Mouse (Mus musculus): ENCODE measurements at regions not wholly inside any gene's neighbourhood (a gene's known extent, or its start where the extent isn't known, plus 50 kb on each side); places are given as distances from the start of the nearest gene placed in this dataset.

DNA sequence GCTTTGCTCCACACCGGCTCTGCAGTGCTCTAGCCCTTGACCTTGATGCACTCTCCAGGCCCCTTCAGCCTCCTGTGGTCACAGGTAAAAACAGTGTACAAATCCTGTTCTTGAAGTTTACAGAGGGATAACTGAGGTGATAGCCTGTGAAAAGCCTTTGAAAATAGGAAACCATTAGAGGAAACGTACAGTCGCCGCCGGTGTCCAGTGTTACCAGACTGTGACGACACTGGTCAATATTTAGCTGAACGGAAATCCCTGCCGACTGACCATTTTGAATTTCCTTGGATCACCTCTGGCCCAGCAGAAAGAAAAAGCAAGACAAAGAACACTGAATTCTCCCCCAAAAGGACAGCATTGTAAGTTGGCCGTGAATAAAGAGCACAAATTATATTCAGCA is 282.6 kb upstream of the Ppargc1a start:
- 88% methylated on average over 9 of the region's 9 CpGs for WGBS
- Histone ChIP-seq H3K4me1 (0 out of 2 replicates have a peak, but pooled peaks cover 3% of the 10 kb centered on the region), H3K27me3 (replicated peaks) (no peaks in the 10 kb centered on the region), H3K4me2 (no peak overlapping the region), H3K9me3 (no peaks in the 10 kb centered on the region), H3K27ac (no peak overlapping the region), H3K36me3 (replicated peaks) (no peaks in the 10 kb centered on the region), H3K9ac (no peak overlapping the region), H3K4me3 (no peak overlapping the region)
- no peak for ATAC-seq (replicated peaks)

DNA sequence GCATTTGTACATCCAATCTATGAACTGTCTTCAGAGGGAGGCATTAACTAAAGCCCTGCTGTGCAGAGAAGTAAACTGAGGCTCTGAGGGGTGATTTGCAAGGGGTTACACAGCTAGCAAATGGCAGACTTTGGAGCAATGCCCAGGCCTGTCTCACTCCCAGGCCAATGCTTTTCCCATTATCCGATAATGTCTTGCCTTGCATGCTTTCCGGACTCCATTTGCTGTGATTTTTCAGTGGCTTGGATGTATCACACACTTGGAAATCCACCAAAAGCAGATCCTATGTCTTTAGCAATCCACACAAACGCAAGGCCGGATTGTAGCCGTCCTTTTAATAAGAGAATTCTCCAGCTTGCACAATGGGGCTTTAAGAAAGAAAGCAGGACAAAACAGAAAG is 281.7 kb upstream of the Ppargc1a start:
- WGBS, result 79% methylated on average over 5 of the region's 5 CpGs

DNA sequence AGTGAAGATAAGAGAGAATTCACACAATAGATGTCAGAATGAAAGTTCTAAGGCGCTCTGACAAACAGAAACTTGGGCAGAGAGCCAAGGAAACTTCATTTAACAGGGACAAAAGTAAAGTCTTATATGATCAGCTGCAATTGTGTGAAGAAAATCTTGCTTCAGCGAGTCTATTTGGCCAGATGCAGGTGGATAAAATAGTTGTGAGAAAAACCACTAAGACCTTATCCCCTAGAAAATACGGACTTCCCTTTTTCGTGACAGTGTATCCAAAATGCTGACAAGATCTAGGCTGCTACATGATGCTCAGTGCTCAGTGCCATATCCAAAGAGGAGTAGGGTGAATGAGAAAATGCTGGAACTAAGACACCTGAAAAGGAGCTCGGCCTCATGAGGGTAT is 274.7 kb upstream of the Ppargc1a start:
- ATAC-seq (replicated peaks), result no peak
- no peak overlapping the region for H3K9ac ChIP-seq
- 78% methylated on average over 5 of the region's 5 CpGs for WGBS
- H3K4me1 ChIP-seq, result no peaks in the 10 kb centered on the region
- H3K4me3 ChIP-seq, result no peak overlapping the region
- H3K36me3 ChIP-seq (replicated peaks), result no peaks in the 10 kb centered on the region
- H3K27me3 ChIP-seq (replicated peaks), result no peaks in the 10 kb centered on the region
- no peaks in the 10 kb centered on the region for H3K9me3 ChIP-seq
- H3K4me2 ChIP-seq, result no peak overlapping the region
- H3K27ac ChIP-seq, result no peak overlapping the region

More for the DNA sequence above, 281.7 kb upstream of the Ppargc1a start:
- Histone ChIP-seq H3K27me3 (replicated peaks) (no peaks in the 10 kb centered on the region), H3K9me3 (no peaks in the 10 kb centered on the region), H3K9ac (no peak overlapping the region), H3K4me1 (0 out of 2 replicates have a peak, but pooled peaks cover 3% of the 10 kb centered on the region), H3K4me2 (no peak overlapping the region), H3K4me3 (no peak overlapping the region), H3K27ac (no peak overlapping the region), H3K36me3 (replicated peaks) (no peaks in the 10 kb centered on the region)
- no peak for ATAC-seq (replicated peaks)

DNA sequence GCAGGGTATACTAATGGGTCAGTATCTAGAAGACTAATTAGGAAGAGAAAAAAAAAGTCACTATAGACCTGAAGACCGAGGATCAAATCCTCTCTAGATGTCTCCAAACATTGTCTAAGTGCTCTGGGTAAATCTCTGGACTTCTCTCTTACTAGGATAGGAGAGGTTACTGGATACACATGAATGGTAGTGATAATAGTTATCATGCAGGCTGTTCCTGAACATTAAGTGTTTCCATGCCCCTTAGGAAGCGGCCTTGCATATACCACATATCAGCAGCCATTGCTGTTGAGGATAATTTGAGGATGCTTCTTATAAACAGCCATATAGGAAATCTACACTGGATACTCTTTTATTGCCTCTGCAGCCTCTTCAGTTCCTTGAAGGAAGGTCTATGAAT is 274.2 kb upstream of the Ppargc1a start:
- no peaks in the 10 kb centered on the region for H3K36me3 ChIP-seq (replicated peaks)
- H3K4me3 ChIP-seq, result no peak overlapping the region
- 90% methylated on average over 2 of the region's 2 CpGs for WGBS
- no peak overlapping the region for H3K4me2 ChIP-seq
- H3K9me3 ChIP-seq, result no peaks in the 10 kb centered on the region
- H3K27me3 ChIP-seq (replicated peaks), result no peaks in the 10 kb centered on the region
- H3K9ac ChIP-seq, result no peak overlapping the region
- no peaks in the 10 kb centered on the region for H3K4me1 ChIP-seq
- ATAC-seq (replicated peaks), result no peak
- H3K27ac ChIP-seq, result no peak overlapping the region

DNA sequence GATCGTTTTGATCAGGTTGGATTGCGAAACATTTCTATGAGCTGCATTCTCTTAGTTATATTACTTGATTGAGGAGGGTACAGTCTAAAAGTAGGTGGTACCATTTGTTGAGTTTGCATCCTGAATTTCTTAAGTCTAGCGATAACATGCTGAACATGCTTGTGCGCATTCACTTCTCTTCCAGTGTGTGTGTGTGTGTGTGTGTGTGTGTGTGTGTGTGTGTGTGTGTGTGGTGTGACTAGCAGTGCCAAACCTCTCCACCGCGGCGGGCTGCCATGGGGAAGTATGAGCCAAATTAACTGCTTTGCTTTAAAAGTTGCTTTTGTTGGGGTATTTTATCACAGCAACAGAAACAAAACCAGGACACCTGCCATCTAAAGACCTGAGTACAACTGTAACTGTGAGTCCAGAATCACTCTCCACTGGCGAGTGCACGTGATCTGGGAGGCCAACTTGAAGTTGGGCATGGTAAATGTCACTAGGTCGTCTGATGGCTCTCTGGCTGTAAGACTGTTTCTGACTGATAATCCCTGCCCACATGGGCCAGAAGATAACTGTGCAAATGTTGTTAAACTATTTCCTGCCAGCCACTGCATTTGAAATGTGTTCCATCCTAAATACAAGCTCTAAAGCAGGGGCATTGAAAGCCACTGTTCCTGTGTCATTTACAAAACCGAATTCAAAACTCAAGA is 273.3 kb upstream of the Ppargc1a start:
- Histone ChIP-seq H3K27ac (no peak overlapping the region), H3K27me3 (replicated peaks) (no peaks in the 10 kb centered on the region), H3K9me3 (no peaks in the 10 kb centered on the region), H3K4me3 (no peak overlapping the region), H3K4me2 (no peak overlapping the region), H3K9ac (no peak overlapping the region), H3K36me3 (replicated peaks) (no peaks in the 10 kb centered on the region), H3K4me1 (no peaks in the 10 kb centered on the region)
- no peak for ATAC-seq (replicated peaks)
- 87% methylated on average over 11 of the region's 11 CpGs for WGBS

DNA sequence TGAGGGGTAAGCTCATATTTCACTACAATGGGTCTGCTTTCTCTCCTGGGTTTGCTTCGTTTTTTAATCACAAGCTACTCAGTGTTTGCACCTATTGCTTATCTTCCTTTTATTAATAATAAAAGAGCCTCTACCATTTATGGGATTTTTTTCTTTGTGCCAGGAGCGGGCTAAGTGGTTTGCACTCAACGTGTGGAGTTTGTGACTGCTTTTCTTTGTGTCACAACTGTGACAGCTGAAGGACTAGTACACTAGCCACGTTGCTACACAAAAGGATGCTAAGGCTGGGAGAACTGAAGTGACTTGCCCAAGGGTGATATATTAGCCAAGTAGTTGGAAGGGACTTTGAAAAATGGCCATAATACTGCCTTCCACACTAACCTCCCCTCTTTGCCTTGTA is 271.8 kb upstream of the Ppargc1a start:
- Histone ChIP-seq H3K36me3 (replicated peaks) (no peaks in the 10 kb centered on the region), H3K27me3 (replicated peaks) (no peaks in the 10 kb centered on the region), H3K27ac (no peak overlapping the region), H3K4me1 (no peaks in the 10 kb centered on the region), H3K4me3 (no peak overlapping the region), H3K4me2 (no peak overlapping the region), H3K9me3 (no peaks in the 10 kb centered on the region), H3K9ac (no peak overlapping the region)
- WGBS, result 69% methylated on average over 4 of the region's 4 CpGs
- ATAC-seq (replicated peaks), result no peak

DNA sequence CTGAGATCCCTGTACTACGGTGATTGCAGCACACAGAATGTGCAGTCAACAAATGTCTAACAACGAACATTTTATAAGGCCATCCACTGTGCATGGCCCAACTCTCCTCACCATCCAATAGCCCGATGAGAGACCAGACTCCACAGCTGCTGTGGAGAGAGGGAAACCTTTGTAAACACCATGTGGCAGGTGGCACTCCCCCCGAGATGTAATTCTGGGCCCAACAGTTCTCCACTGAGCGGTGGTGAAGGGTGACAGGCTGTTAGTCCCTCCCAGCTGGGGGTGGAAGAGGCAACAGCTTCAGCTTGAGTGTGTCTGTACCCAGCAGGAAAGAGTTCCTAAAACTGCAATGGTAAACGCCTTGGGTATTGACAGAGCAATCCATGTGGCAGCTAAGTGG is 263.0 kb upstream of the Ppargc1a start:
- H3K27ac ChIP-seq, result no peak overlapping the region
- no peak overlapping the region for H3K4me3 ChIP-seq
- WGBS, result 77% methylated on average over 6 of the region's 6 CpGs
- no peak for ATAC-seq (replicated peaks)
- no peak overlapping the region for H3K9ac ChIP-seq
- no peaks in the 10 kb centered on the region for H3K36me3 ChIP-seq (replicated peaks)
- H3K4me2 ChIP-seq, result no peak overlapping the region
- H3K9me3 ChIP-seq, result no peaks in the 10 kb centered on the region
- H3K27me3 ChIP-seq (replicated peaks), result no peaks in the 10 kb centered on the region
- H3K4me1 ChIP-seq, result no peaks in the 10 kb centered on the region

DNA sequence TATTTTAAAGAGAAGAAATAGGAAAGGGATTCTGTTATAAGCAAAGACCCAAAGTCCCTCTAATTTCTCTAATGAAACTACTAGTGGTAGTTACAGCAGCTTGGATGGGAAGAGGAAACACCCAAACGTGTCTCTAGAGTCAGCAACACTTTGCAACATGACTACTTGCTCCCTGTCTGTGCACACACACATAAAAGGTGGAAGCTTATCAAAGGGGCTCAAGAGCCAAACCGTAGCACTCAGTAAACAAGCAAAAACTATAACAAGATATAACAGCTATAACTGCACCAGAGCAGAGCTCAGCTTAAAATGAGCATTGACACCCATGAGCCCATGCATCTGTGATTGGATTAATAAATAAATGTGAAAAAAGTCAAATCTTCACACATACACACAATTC is 262.5 kb upstream of the Ppargc1a start:
- no peak overlapping the region for H3K9ac ChIP-seq
- no peak overlapping the region for H3K4me2 ChIP-seq
- no peaks in the 10 kb centered on the region for H3K9me3 ChIP-seq
- no peak for ATAC-seq (replicated peaks)
- H3K27ac ChIP-seq, result no peak overlapping the region
- H3K4me3 ChIP-seq, result no peak overlapping the region
- no peaks in the 10 kb centered on the region for H3K27me3 ChIP-seq (replicated peaks)
- WGBS, result 68% methylated on average over 2 of the region's 2 CpGs
- H3K4me1 ChIP-seq, result no peaks in the 10 kb centered on the region
- no peaks in the 10 kb centered on the region for H3K36me3 ChIP-seq (replicated peaks)

DNA sequence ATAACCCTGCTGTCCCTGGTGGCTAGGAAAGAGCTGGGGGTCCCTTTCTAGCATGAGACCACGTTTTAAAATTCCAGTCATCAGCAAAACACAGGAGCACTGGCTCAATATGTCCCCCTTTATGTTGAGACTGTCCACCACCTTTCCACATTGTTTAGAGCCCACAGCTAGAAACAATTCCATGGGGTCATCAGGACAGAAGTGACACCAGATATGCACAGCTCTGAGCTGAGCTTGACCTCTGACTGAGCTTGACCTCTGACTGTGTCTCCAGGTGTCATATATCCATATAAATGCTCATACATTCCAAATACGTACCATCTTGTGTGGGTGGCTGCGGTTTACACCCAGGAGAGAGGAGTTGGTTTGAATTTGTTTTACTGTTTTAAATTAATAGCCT is 262.1 kb upstream of the Ppargc1a start:
- no peaks in the 10 kb centered on the region for H3K36me3 ChIP-seq (replicated peaks)
- no peak overlapping the region for H3K9ac ChIP-seq
- 81% methylated on average over 3 of the region's 3 CpGs for whole genome bisulfite sequencing
- no peaks in the 10 kb centered on the region for H3K4me1 ChIP-seq
- H3K9me3 ChIP-seq, result no peaks in the 10 kb centered on the region
- no peak overlapping the region for H3K4me2 ChIP-seq
- no peaks in the 10 kb centered on the region for H3K27me3 ChIP-seq (replicated peaks)
- no peak for ATAC-seq (replicated peaks)
- H3K27ac ChIP-seq, result no peak overlapping the region
- no peak overlapping the region for H3K4me3 ChIP-seq

DNA sequence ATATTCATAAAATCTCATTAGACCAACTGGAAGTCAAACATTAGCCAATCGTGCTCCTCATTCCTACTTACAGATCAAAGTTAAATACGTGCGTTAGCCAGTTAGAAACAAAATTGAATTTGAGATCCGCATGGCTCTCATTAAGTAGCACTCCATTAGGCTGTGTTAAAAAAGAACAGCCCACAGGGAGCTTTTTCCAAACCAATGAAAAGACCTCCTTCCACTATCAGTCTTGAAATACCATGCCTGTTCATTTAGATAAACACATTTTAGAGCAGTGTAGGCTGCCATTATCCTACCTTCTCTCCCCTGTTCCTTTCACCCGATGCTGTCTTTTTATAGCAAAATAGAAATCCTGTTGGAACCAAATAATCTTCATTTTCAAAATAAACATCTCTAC is 261.5 kb upstream of the Ppargc1a start:
- 0 out of 2 replicates have a peak, but pooled peaks have one; percentile 37 for ATAC-seq (replicated peaks)
- H3K9ac ChIP-seq, result no peak overlapping the region
- H3K36me3 ChIP-seq (replicated peaks), result no peaks in the 10 kb centered on the region
- no peaks in the 10 kb centered on the region for H3K4me1 ChIP-seq
- no peaks in the 10 kb centered on the region for H3K9me3 ChIP-seq
- no peak overlapping the region for H3K4me2 ChIP-seq
- 68% methylated on average over 5 of the region's 5 CpGs for whole genome bisulfite sequencing
- no peak overlapping the region for H3K27ac ChIP-seq
- no peak overlapping the region for H3K4me3 ChIP-seq
- H3K27me3 ChIP-seq (replicated peaks), result no peaks in the 10 kb centered on the region

DNA sequence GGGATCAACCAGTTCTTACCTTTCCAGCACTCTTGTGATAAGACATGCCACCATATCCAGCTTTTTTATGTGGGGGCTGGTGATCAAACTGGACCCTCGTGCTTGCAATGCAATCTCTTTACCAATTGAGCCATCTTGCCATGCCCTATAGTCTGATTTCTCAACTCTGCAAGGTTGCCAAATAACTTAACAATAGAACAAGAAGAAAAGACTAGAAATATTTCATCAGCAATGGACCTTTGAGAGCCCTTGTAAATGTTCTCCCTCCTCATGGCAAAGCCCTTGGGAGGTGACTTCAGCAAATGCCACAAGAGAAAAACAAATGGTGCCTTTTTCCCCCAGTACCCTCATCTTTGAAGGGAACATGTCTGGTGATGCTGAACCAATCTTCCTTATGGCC is 258.7 kb upstream of the Ppargc1a start:
- no peak overlapping the region for H3K9ac ChIP-seq
- H3K4me1 ChIP-seq, result no peaks in the 10 kb centered on the region
- no peak overlapping the region for H3K27ac ChIP-seq
- 81% methylated on average over 1 of the region's 1 CpGs for WGBS
- H3K4me2 ChIP-seq, result no peak overlapping the region
- no peak for ATAC-seq (replicated peaks)
- H3K4me3 ChIP-seq, result no peak overlapping the region
- H3K36me3 ChIP-seq (replicated peaks), result no peaks in the 10 kb centered on the region
- no peaks in the 10 kb centered on the region for H3K27me3 ChIP-seq (replicated peaks)
- no peaks in the 10 kb centered on the region for H3K9me3 ChIP-seq

DNA sequence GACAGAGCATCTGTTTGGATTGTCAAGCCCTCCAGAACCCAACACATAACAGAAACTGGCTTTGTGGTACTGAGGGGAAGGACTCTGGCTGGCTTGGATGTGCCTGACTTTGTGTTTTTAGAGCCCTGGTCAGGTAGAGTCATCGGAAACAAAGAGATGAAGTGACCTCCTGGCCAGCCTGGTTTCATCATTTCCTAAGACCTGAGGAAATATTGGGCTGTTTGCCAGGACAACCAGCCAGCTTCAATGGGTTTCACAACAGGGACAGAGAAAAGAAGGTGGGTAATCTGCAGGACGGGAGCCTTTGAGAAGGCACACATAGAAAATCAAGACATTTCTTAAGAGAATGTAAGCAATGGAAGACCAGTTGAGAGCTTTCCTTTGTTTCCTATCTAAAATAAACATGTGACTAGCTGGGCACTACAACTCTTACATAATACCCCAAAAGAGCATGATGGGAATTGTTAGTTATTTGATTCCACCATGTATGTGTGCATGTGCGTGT is 258.1 kb upstream of the Ppargc1a start:
- Histone ChIP-seq H3K9ac (no peak overlapping the region), H3K4me3 (no peak overlapping the region), H3K4me1 (no peaks in the 10 kb centered on the region), H3K36me3 (replicated peaks) (no peaks in the 10 kb centered on the region), H3K9me3 (no peaks in the 10 kb centered on the region), H3K27ac (no peak overlapping the region), H3K27me3 (replicated peaks) (no peaks in the 10 kb centered on the region), H3K4me2 (no peak overlapping the region)
- WGBS, result 94% methylated on average over 3 of the region's 3 CpGs
- no peak for ATAC-seq (replicated peaks)

DNA sequence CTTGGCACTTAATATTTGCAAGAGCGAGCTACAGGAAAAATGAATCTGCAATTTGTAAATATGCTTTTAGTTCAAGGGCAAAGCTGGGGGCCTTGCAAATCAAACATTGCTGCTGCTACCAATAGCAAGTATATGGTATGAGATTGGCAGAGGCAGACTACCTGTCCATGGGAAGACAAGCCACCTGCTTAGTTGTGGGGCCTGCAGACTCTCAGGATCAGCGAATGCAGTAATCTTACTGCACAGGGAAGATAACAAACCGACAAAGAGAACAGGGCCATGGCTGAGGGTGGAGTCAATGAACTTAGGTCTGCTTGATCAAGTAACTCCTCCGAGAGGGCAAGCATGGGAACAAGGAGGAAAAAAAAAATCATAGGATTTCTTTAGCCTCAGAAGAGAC is 257.2 kb upstream of the Ppargc1a start:
- no peaks in the 10 kb centered on the region for H3K27me3 ChIP-seq (replicated peaks)
- no peaks in the 10 kb centered on the region for H3K4me1 ChIP-seq
- no peak overlapping the region for H3K4me2 ChIP-seq
- no peak overlapping the region for H3K27ac ChIP-seq
- no peaks in the 10 kb centered on the region for H3K36me3 ChIP-seq (replicated peaks)
- H3K9me3 ChIP-seq, result no peaks in the 10 kb centered on the region
- H3K4me3 ChIP-seq, result no peak overlapping the region
- 86% methylated on average over 4 of the region's 4 CpGs for WGBS
- no peak overlapping the region for H3K9ac ChIP-seq
- ATAC-seq (replicated peaks), result no peak
